Comparison of ENCODE assay signal across 17 mouse cellular contexts in the genomic region with DNA sequence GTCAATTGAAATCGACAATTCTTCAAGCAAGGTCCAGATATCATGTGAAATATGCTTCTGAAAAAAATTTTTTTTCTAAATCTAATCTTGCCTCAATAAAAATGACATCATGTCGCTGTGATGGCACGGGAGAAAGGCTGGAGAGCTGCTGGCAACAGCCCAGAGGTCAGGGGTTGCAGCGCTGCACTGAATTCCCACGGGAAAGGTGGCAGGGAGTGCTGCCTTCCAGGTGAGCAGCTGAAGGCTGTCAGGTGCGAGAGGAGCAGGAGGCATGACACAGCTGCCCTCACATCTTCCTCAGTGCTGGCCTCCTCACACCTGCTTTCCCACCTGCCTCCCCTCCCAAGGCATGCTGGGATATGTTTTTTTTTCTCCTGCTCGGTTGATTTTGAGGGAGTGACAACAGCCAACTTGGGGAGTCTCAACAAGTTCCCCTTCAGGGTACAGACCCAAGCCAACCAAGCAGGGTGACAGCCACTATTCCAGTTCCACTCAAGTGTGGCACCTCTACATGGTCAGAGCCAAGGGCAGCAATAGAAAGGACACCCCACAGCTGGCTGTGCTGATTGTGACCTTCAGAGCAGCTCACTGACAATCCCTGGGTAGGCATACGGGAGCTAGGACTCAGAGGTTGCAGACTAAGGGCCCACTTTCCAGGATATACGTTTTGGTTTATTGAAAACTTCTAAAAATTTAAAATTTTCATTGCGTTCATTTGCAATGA. TPM values are rescaled to one million over a fixed set of nuclear protein-coding genes. Genes with fewer than 3 reads are reported as not detected.
DNase-seq lines count a peak whose midpoint lies in the region; ATAC-seq and TF ChIP-seq lines count a peak whose summit lies in the region.
"Had no signal": no experiment of that assay in that cellular context is flagged by ENCODE, and none has a peak within 500 bp of the region (broad histone marks: within the 10 kb centered on the region; RNA-seq: fewer than 3 reads in every experiment).

No protein-coding gene starts in this region.

- peak; percentile 65 for DNase-seq in kidney, adult 2 months
- DNase-seq in kidney, postnatal 25 days, result peak; percentile 49 to 76
- no peak for DNase-seq in retina, postnatal 1 day
- no peak for DNase-seq in yolk sac, embryonic 10.5 days (ENCODE audit: low spot score)
- DNase-seq: adrenal gland, adult 8-10 months; cerebellum, adult 9-10 months; gastrocnemius, postnatal 25 days; liver, embryonic 13.5 days; thymus, adult 2 months had no signal

- H3K27ac ChIP-seq in liver, embryonic 16.5 days (ENCODE audit: low read length), result 0 out of 2 replicates have a peak overlapping the region, but pooled peaks have one; percentile 29
- H3K27ac ChIP-seq in liver, embryonic 12.5 days, result no peak overlapping the region
- H3K27ac ChIP-seq in kidney, adult 2 months (ENCODE audit: insufficient read depth, low read depth, low read length), result peak overlapping the region; percentile 51
- no peak overlapping the region for H3K27ac ChIP-seq in forebrain, embryonic 16.5 days (ENCODE audit: low read length)
- H3K27ac ChIP-seq: hindbrain, embryonic 10.5 days; layer of hippocampus, adult 2 months; liver, embryonic 13.5 days had no signal

- 0 out of 2 replicates have a peak, but pooled peaks have one; percentile 27 for ATAC-seq in liver, embryonic 16.5 days (ENCODE audit: low read depth)
- ATAC-seq in liver, embryonic 12.5 days, result no peak
- ATAC-seq in forebrain, embryonic 16.5 days, result no peak
- ATAC-seq: forebrain, embryonic 14.5 days had no signal

- no peak for TF ChIP-seq POLR2A in kidney, adult 2 months (IDR thresholded peaks at IDR 0.05; ENCODE audit: low read depth, low read length)

- no peak overlapping the region for H3K4me3 ChIP-seq in liver, embryonic 16.5 days (ENCODE audit: low read depth, low read length)
- H3K4me3 ChIP-seq in liver, embryonic 12.5 days, result no peak overlapping the region
- no peak overlapping the region for H3K4me3 ChIP-seq in kidney, adult 2 months (ENCODE audit: insufficient read depth, low read depth, low read length)
- no peak overlapping the region for H3K4me3 ChIP-seq in forebrain, embryonic 16.5 days (replicated peaks; ENCODE audit: low read length)
- H3K4me3 ChIP-seq: erythroblast, embryonic 14.5 days; hindbrain, embryonic 10.5 days; layer of hippocampus, adult 2 months; liver, embryonic 13.5 days had no signal

- no peak for TF ChIP-seq CTCF in kidney, adult 2 months (conservative IDR thresholded peaks at IDR 0.05; ENCODE audit: insufficient read depth, insufficient read length, low read depth, low read length)

- 42% methylated on average over 10 of the region's 10 CpGs for WGBS in liver, embryonic 16.5 days (ENCODE audit: insufficient replicate concordance)
- 49% methylated on average over 10 of the region's 10 CpGs for WGBS in liver, embryonic 12.5 days (ENCODE audit: insufficient replicate concordance)
- 42% methylated on average over 10 of the region's 10 CpGs for WGBS in kidney, adult 2 months
- 77% methylated on average over 10 of the region's 10 CpGs for WGBS in forebrain, embryonic 16.5 days

- H3K4me2 ChIP-seq in liver, embryonic 16.5 days (ENCODE audit: low read depth, low read length), result no peak overlapping the region
- no peak overlapping the region for H3K4me2 ChIP-seq in liver, embryonic 12.5 days
- H3K4me2 ChIP-seq in forebrain, embryonic 16.5 days (ENCODE audit: low read length), result no peak overlapping the region
- H3K4me2 ChIP-seq: liver, embryonic 13.5 days; midbrain, embryonic 11.5 days had no signal

- no peaks in the 10 kb centered on the region for H3K27me3 ChIP-seq in liver, embryonic 16.5 days (ENCODE audit: control insufficient read depth, insufficient read depth, low read depth, low read length)
- H3K27me3 ChIP-seq in liver, embryonic 12.5 days (replicated peaks), result peaks cover 48% of the 10 kb centered on the region
- H3K27me3 ChIP-seq in kidney, adult 2 months (replicated peaks; ENCODE audit: control insufficient read depth, insufficient read depth, low read length), result no peaks in the 10 kb centered on the region
- H3K27me3 ChIP-seq in forebrain, embryonic 16.5 days (replicated peaks; ENCODE audit: control insufficient read depth, insufficient read depth, low read length), result no peaks in the 10 kb centered on the region

- no peaks in the 10 kb centered on the region for H3K9me3 ChIP-seq in liver, embryonic 16.5 days (replicated peaks; ENCODE audit: control insufficient read depth, low read length)
- no peaks in the 10 kb centered on the region for H3K9me3 ChIP-seq in liver, embryonic 12.5 days (replicated peaks)
- H3K9me3 ChIP-seq in forebrain, embryonic 16.5 days (ENCODE audit: control insufficient read depth, low read length), result no peaks in the 10 kb centered on the region
- H3K9me3 ChIP-seq: hindbrain, embryonic 10.5 days; liver, embryonic 13.5 days had no signal

- H3K4me1 ChIP-seq in liver, embryonic 16.5 days (ENCODE audit: control insufficient read depth, low read depth, low read length), result peaks cover 6% of the 10 kb centered on the region
- peaks cover 22% of the 10 kb centered on the region for H3K4me1 ChIP-seq in liver, embryonic 12.5 days
- H3K4me1 ChIP-seq in kidney, adult 2 months (ENCODE audit: control insufficient read depth, insufficient read depth, low read length), result peaks cover 25% of the 10 kb centered on the region
- H3K4me1 ChIP-seq in forebrain, embryonic 16.5 days (replicated peaks; ENCODE audit: control insufficient read depth, insufficient read depth, low read length), result no peaks in the 10 kb centered on the region

- H3K36me3 ChIP-seq in liver, embryonic 16.5 days (ENCODE audit: control insufficient read depth, insufficient read depth), result no peaks in the 10 kb centered on the region
- no peaks in the 10 kb centered on the region for H3K36me3 ChIP-seq in liver, embryonic 12.5 days
- no peaks in the 10 kb centered on the region for H3K36me3 ChIP-seq in kidney, adult 2 months (ENCODE audit: control insufficient read depth, insufficient read depth, low read length)
- H3K36me3 ChIP-seq in forebrain, embryonic 16.5 days (ENCODE audit: control insufficient read depth, insufficient read depth), result no peaks in the 10 kb centered on the region
- H3K36me3 ChIP-seq: hindbrain, embryonic 10.5 days; liver, embryonic 13.5 days had no signal

- no peak overlapping the region for H3K9ac ChIP-seq in liver, embryonic 16.5 days (ENCODE audit: low read depth, low read length)
- H3K9ac ChIP-seq in liver, embryonic 12.5 days, result no peak overlapping the region
- no peak overlapping the region for H3K9ac ChIP-seq in forebrain, embryonic 16.5 days (replicated peaks; ENCODE audit: low read depth, low read length)
- H3K9ac ChIP-seq: liver, embryonic 13.5 days had no signal

RNA-seq across cellular contexts. Expression of gene Hes1, which starts 13.3 kb away (rescaled TPM):
- 4.6 and 4.7 TPM in 2 replicates for polyA plus RNA-seq in liver, embryonic 16.5 days (2015; fragmentation: Nextera tagmentation; extraction: Ambion mirVana)
- polyA plus RNA-seq in liver, embryonic 12.5 days (2016; fragmentation: Nextera tagmentation; extraction: Ambion mirVana), result 12.5 and 12.7 TPM in 2 replicates
- polyA plus RNA-seq in kidney, adult 2 months (2012; rRNA removed), result 54.4 and 78.8 TPM in 2 replicates
- polyA plus RNA-seq in forebrain, embryonic 16.5 days (2015; fragmentation: Nextera tagmentation; extraction: Ambion mirVana), result 9.6 and 14.5 TPM in 2 replicates

Comparison
In these comparisons a context has a peak if more than half of its experiments do, and no peak if none do; other contexts are left out.
1. H3K27ac ChIP-seq: peak in liver, embryonic 16.5 days (single experiment) and kidney, adult 2 months (single experiment); none in liver, embryonic 12.5 days (single experiment) and forebrain, embryonic 16.5 days (single experiment).
2. DNase-seq: peak in kidney, adult 2 months (single experiment) and kidney, postnatal 25 days (2 of 2); none in retina, postnatal 1 day (single experiment) and yolk sac, embryonic 10.5 days (single experiment).